ENCODE assay signal across 8 mouse cellular contexts in genomic region chr10:81346453-81347067, GRCm38 (mm10). TPM values are rescaled to one million over a fixed set of nuclear protein-coding genes. Genes with fewer than 3 reads are reported as not detected.
DNase-seq lines count a peak whose midpoint lies in the region; ATAC-seq and TF ChIP-seq lines count a peak whose summit lies in the region.

No protein-coding gene starts in this region.

- H3K4me3 ChIP-seq in G1E (ENCODE audit: low read depth, low read length), result peak overlapping the region; percentile 41; the same call in 1 of the 2 replicates
- H3K4me3 ChIP-seq in embryonic facial prominence, embryonic 12.5 days, result peak overlapping the region; percentile 20
- peak overlapping the region; percentile 32 for H3K4me3 ChIP-seq in hindbrain, postnatal 0 days (ENCODE audit: low read length)
- peak overlapping the region; percentile 35 for H3K4me3 ChIP-seq in liver, embryonic 11.5 days (ENCODE audit: low read depth, low read length)
- peak overlapping the region; percentile 33 for H3K4me3 ChIP-seq in midbrain, postnatal 0 days (ENCODE audit: low read depth, low read length)
- H3K4me3 ChIP-seq in stomach, embryonic 15.5 days (replicated peaks), result peak overlapping the region; percentile 35

- H3K4me2 ChIP-seq in embryonic facial prominence, embryonic 12.5 days (replicated peaks), result peak overlapping the region; percentile 52
- H3K4me2 ChIP-seq in hindbrain, postnatal 0 days (ENCODE audit: low read depth, low read length), result peak overlapping the region; percentile 50
- peak overlapping the region; percentile 69 for H3K4me2 ChIP-seq in liver, embryonic 11.5 days
- peak overlapping the region; percentile 60 for H3K4me2 ChIP-seq in midbrain, postnatal 0 days (ENCODE audit: low read depth, low read length, poor library complexity, severe bottlenecking)
- H3K4me2 ChIP-seq in stomach, embryonic 15.5 days, result peak overlapping the region; percentile 70

- WGBS in embryonic facial prominence, embryonic 12.5 days, result 9% methylated on average over 55 of the region's 55 CpGs
- 12% methylated on average over 54 of the region's 55 CpGs for WGBS in hindbrain, postnatal 0 days
- 9% methylated on average over 55 of the region's 55 CpGs for WGBS in liver, embryonic 11.5 days
- WGBS in midbrain, postnatal 0 days, result 12% methylated on average over 52 of the region's 55 CpGs
- 14% methylated on average over 55 of the region's 55 CpGs for WGBS in stomach, embryonic 15.5 days

- DNase-seq in B cell, adult 2 months, result peak; percentile 73 to 74
- no peak for DNase-seq in G1E (ENCODE audit: low spot score)
- peak; percentile 84 for DNase-seq in hindbrain, postnatal 0 days (ENCODE audit: low spot score)
- peak; percentile 80 for DNase-seq in liver, embryonic 11.5 days (ENCODE audit: low spot score)
- DNase-seq in midbrain, postnatal 0 days (ENCODE audit: low spot score), result peak; percentile 85
- DNase-seq in cerebellum, adult 18-20 months, result no peak

- peaks cover 40% of the 10 kb centered on the region for H3K36me3 ChIP-seq in G1E (replicated peaks)
- H3K36me3 ChIP-seq in embryonic facial prominence, embryonic 12.5 days, result peaks cover 22% of the 10 kb centered on the region
- no peaks in the 10 kb centered on the region for H3K36me3 ChIP-seq in hindbrain, postnatal 0 days (ENCODE audit: insufficient read depth, low read length)
- peaks cover 4% of the 10 kb centered on the region; the same call in 1 of the 2 replicates for H3K36me3 ChIP-seq in liver, embryonic 11.5 days (ENCODE audit: control insufficient read depth, insufficient read depth, low read length)
- H3K36me3 ChIP-seq in midbrain, postnatal 0 days (ENCODE audit: insufficient read depth, low read length), result no peaks in the 10 kb centered on the region
- peaks cover 16% of the 10 kb centered on the region for H3K36me3 ChIP-seq in stomach, embryonic 15.5 days

- H3K9me3 ChIP-seq in G1E (replicated peaks), result peaks cover 8% of the 10 kb centered on the region; the same call in 1 of the 2 replicates
- no peaks in the 10 kb centered on the region for H3K9me3 ChIP-seq in embryonic facial prominence, embryonic 12.5 days
- no peaks in the 10 kb centered on the region for H3K9me3 ChIP-seq in hindbrain, postnatal 0 days (ENCODE audit: low read length)
- H3K9me3 ChIP-seq in liver, embryonic 11.5 days (ENCODE audit: control insufficient read depth, low read length), result no peaks in the 10 kb centered on the region
- no peaks in the 10 kb centered on the region for H3K9me3 ChIP-seq in midbrain, postnatal 0 days (ENCODE audit: low read length)
- no peaks in the 10 kb centered on the region for H3K9me3 ChIP-seq in stomach, embryonic 15.5 days

- peak overlapping the region; percentile 28; the same call in 1 of the 2 replicates for H3K9ac ChIP-seq in embryonic facial prominence, embryonic 12.5 days
- peak overlapping the region; percentile 13; the same call in 1 of the 2 replicates for H3K9ac ChIP-seq in hindbrain, postnatal 0 days (replicated peaks; ENCODE audit: low read length)
- peak overlapping the region; percentile 7 for H3K9ac ChIP-seq in liver, embryonic 11.5 days (ENCODE audit: low read depth, low read length)
- 0 out of 2 replicates have a peak overlapping the region, but pooled peaks have one; percentile 42 for H3K9ac ChIP-seq in midbrain, postnatal 0 days (replicated peaks; ENCODE audit: low read length, poor library complexity, severe bottlenecking)
- H3K9ac ChIP-seq in stomach, embryonic 15.5 days, result peak overlapping the region; percentile 19; the same call in 1 of the 2 replicates

- ATAC-seq in G1E (ENCODE audit: extremely low read depth, insufficient number of reproducible peaks, low FRiP score, poor library complexity, severe bottlenecking), result no peak
- no peak for ATAC-seq in embryonic facial prominence, embryonic 12.5 days (ENCODE audit: insufficient number of reproducible peaks, insufficient read depth, low FRiP score, low TSS enrichment)
- ATAC-seq in hindbrain, postnatal 0 days, result peak; percentile 21; the same call in 1 of the 2 replicates
- ATAC-seq in liver, embryonic 11.5 days (replicated peaks; ENCODE audit: low FRiP score), result peak; percentile 8; the same call in 1 of the 2 replicates
- 0 out of 2 replicates have a peak, but pooled peaks have one; percentile 22 for ATAC-seq in midbrain, postnatal 0 days (ENCODE audit: low FRiP score)
- ATAC-seq in stomach, embryonic 15.5 days (ENCODE audit: insufficient read depth, low FRiP score, low read depth), result peak; percentile 5; the same call in 1 of the 2 replicates

- TF ChIP-seq CTCF in G1E (IDR thresholded peaks at IDR 0.05; ENCODE audit: low read depth, low read length), result no peak
- peak; percentile 65 for TF ChIP-seq CTCF in hindbrain, postnatal 0 days (IDR thresholded peaks at IDR 0.05; ENCODE audit: low read depth)
- peak; percentile 63 for TF ChIP-seq CTCF in midbrain, postnatal 0 days (IDR thresholded peaks at IDR 0.05)

- H3K27me3 ChIP-seq in G1E (ENCODE audit: insufficient read depth, low read length), result peaks cover 18% of the 10 kb centered on the region
- peaks cover 54% of the 10 kb centered on the region for H3K27me3 ChIP-seq in embryonic facial prominence, embryonic 12.5 days
- H3K27me3 ChIP-seq in hindbrain, postnatal 0 days (ENCODE audit: insufficient read depth, low read length), result peaks cover 31% of the 10 kb centered on the region; the same call in 1 of the 2 replicates
- peaks cover 27% of the 10 kb centered on the region for H3K27me3 ChIP-seq in liver, embryonic 11.5 days (replicated peaks; ENCODE audit: control insufficient read depth, insufficient read depth, low read length)
- H3K27me3 ChIP-seq in midbrain, postnatal 0 days (ENCODE audit: insufficient read depth, low read length), result peaks cover 28% of the 10 kb centered on the region
- H3K27me3 ChIP-seq in stomach, embryonic 15.5 days (replicated peaks), result peaks cover 21% of the 10 kb centered on the region

- H3K27ac ChIP-seq in embryonic facial prominence, embryonic 12.5 days, result no peak overlapping the region
- H3K27ac ChIP-seq in hindbrain, postnatal 0 days, result peak overlapping the region; percentile 20; the same call in 1 of the 2 replicates
- no peak overlapping the region for H3K27ac ChIP-seq in liver, embryonic 11.5 days (ENCODE audit: low read depth, low read length)
- H3K27ac ChIP-seq in midbrain, postnatal 0 days (ENCODE audit: low read depth, low read length), result no peak overlapping the region
- H3K27ac ChIP-seq in stomach, embryonic 15.5 days, result peak overlapping the region; percentile 67; the same call in 1 of the 2 replicates

- H3K4me1 ChIP-seq in G1E (ENCODE audit: insufficient read depth, low read depth, low read length), result peaks cover 50% of the 10 kb centered on the region
- peaks cover 27% of the 10 kb centered on the region for H3K4me1 ChIP-seq in embryonic facial prominence, embryonic 12.5 days
- H3K4me1 ChIP-seq in hindbrain, postnatal 0 days (ENCODE audit: insufficient read depth, low read length), result peaks cover 9% of the 10 kb centered on the region
- H3K4me1 ChIP-seq in liver, embryonic 11.5 days (replicated peaks; ENCODE audit: control insufficient read depth, insufficient read depth, low read length), result peaks cover 43% of the 10 kb centered on the region
- H3K4me1 ChIP-seq in midbrain, postnatal 0 days (ENCODE audit: insufficient read depth, low read length), result peaks cover 4% of the 10 kb centered on the region; the same call in 1 of the 2 replicates
- peaks cover 38% of the 10 kb centered on the region for H3K4me1 ChIP-seq in stomach, embryonic 15.5 days

RNA-seq across cellular contexts. Expression of gene Gipc3, which starts 3.5 kb away (rescaled TPM):
- not detected in 2 replicates for total RNA-seq in G1E (2014; fragmentation: Nextera tagmentation)
- 0.11 TPM in 1 of 2 replicates, not detected in the other for total RNA-seq in G1E (2017)
- not detected in 2 replicates for polyA plus RNA-seq in G1E (2012)
- not detected in 2 replicates for polyA plus RNA-seq in embryonic facial prominence, embryonic 12.5 days (2016; fragmentation: Nextera tagmentation; extraction: Ambion mirVana)
- 0.16 TPM in 1 of 2 replicates, not detected in the other for total RNA-seq in hindbrain, postnatal 0 days (2014; rRNA removed)
- not detected in 2 replicates for polyA plus RNA-seq in hindbrain, postnatal 0 days (2015; fragmentation: Nextera tagmentation; extraction: Ambion mirVana)
- not detected in 2 replicates for polyA plus RNA-seq in liver, embryonic 11.5 days (2014; fragmentation: Nextera tagmentation; extraction: Ambion mirVana)
- total RNA-seq in midbrain, postnatal 0 days (2014; rRNA removed), result 0.09 and 0.16 TPM in 2 replicates
- not detected in 2 replicates for polyA plus RNA-seq in midbrain, postnatal 0 days (2015; fragmentation: Nextera tagmentation; extraction: Ambion mirVana)
- polyA plus RNA-seq in stomach, embryonic 15.5 days (2015; fragmentation: Nextera tagmentation; extraction: Ambion mirVana), result 0.04 and 0.12 TPM in 2 replicates

RNA-seq across cellular contexts. Expression of gene Hmg20b, which starts 3.7 kb away (rescaled TPM):
- 36.7 and 39.2 TPM in 2 replicates for total RNA-seq in G1E (2014; fragmentation: Nextera tagmentation)
- total RNA-seq in G1E (2017), result 12.0 and 21.9 TPM in 2 replicates
- polyA plus RNA-seq in G1E (2012), result 142 and 193 TPM in 2 replicates
- 130 and 132 TPM in 2 replicates for polyA plus RNA-seq in embryonic facial prominence, embryonic 12.5 days (2016; fragmentation: Nextera tagmentation; extraction: Ambion mirVana)
- total RNA-seq in hindbrain, postnatal 0 days (2014; rRNA removed), result 20.8 and 28.5 TPM in 2 replicates
- 36.8 and 41.1 TPM in 2 replicates for polyA plus RNA-seq in hindbrain, postnatal 0 days (2015; fragmentation: Nextera tagmentation; extraction: Ambion mirVana)
- polyA plus RNA-seq in liver, embryonic 11.5 days (2014; fragmentation: Nextera tagmentation; extraction: Ambion mirVana), result 68.6 and 69.2 TPM in 2 replicates
- 9.6 and 12.6 TPM in 2 replicates for total RNA-seq in midbrain, postnatal 0 days (2014; rRNA removed)
- polyA plus RNA-seq in midbrain, postnatal 0 days (2015; fragmentation: Nextera tagmentation; extraction: Ambion mirVana), result 23.4 and 24.5 TPM in 2 replicates
- polyA plus RNA-seq in stomach, embryonic 15.5 days (2015; fragmentation: Nextera tagmentation; extraction: Ambion mirVana), result 78.8 and 79.1 TPM in 2 replicates

RNA-seq across cellular contexts. Expression of gene Mfsd12, which starts 10.7 kb away (rescaled TPM):
- total RNA-seq in G1E (2014; fragmentation: Nextera tagmentation) (14.3 and 14.4 TPM in 2 replicates), G1E (2017) (13.1 and 14.6 TPM in 2 replicates)
- polyA plus RNA-seq in G1E (2012), result 46.7 and 48.2 TPM in 2 replicates
- 13.9 and 14.5 TPM in 2 replicates for polyA plus RNA-seq in embryonic facial prominence, embryonic 12.5 days (2016; fragmentation: Nextera tagmentation; extraction: Ambion mirVana)
- total RNA-seq in hindbrain, postnatal 0 days (2014; rRNA removed), result 34.4 and 38.1 TPM in 2 replicates
- 13.6 TPM in 2 replicates for polyA plus RNA-seq in hindbrain, postnatal 0 days (2015; fragmentation: Nextera tagmentation; extraction: Ambion mirVana)
- 11.2 TPM in 2 replicates for polyA plus RNA-seq in liver, embryonic 11.5 days (2014; fragmentation: Nextera tagmentation; extraction: Ambion mirVana)
- 31.9 and 40.6 TPM in 2 replicates for total RNA-seq in midbrain, postnatal 0 days (2014; rRNA removed)
- polyA plus RNA-seq in midbrain, postnatal 0 days (2015; fragmentation: Nextera tagmentation; extraction: Ambion mirVana), result 13.6 and 15.4 TPM in 2 replicates
- 12.8 and 13.6 TPM in 2 replicates for polyA plus RNA-seq in stomach, embryonic 15.5 days (2015; fragmentation: Nextera tagmentation; extraction: Ambion mirVana)

RNA-seq across cellular contexts. Expression of gene Tbxa2r, which starts 18.0 kb away (rescaled TPM):
- total RNA-seq in G1E (2014; fragmentation: Nextera tagmentation) (not detected in 2 replicates), G1E (2017) (0.06 TPM in 1 of 2 replicates, not detected in the other)
- 0.06 TPM in 1 of 2 replicates, not detected in the other for polyA plus RNA-seq in G1E (2012)
- polyA plus RNA-seq in embryonic facial prominence, embryonic 12.5 days (2016; fragmentation: Nextera tagmentation; extraction: Ambion mirVana), result 2.8 and 3.1 TPM in 2 replicates
- total RNA-seq in hindbrain, postnatal 0 days (2014; rRNA removed), result 2.6 TPM in 2 replicates
- 4.0 and 4.3 TPM in 2 replicates for polyA plus RNA-seq in hindbrain, postnatal 0 days (2015; fragmentation: Nextera tagmentation; extraction: Ambion mirVana)
- polyA plus RNA-seq in liver, embryonic 11.5 days (2014; fragmentation: Nextera tagmentation; extraction: Ambion mirVana), result 7.8 and 7.9 TPM in 2 replicates
- 4.3 and 7.0 TPM in 2 replicates for total RNA-seq in midbrain, postnatal 0 days (2014; rRNA removed)
- 3.8 and 4.7 TPM in 2 replicates for polyA plus RNA-seq in midbrain, postnatal 0 days (2015; fragmentation: Nextera tagmentation; extraction: Ambion mirVana)
- 23.5 and 25.3 TPM in 2 replicates for polyA plus RNA-seq in stomach, embryonic 15.5 days (2015; fragmentation: Nextera tagmentation; extraction: Ambion mirVana)

RNA-seq across cellular contexts. Expression of gene 4930404N11Rik, which starts 19.1 kb away (rescaled TPM):
- total RNA-seq in G1E (2014; fragmentation: Nextera tagmentation), result 2.0 TPM in 1 of 2 replicates, not detected in the other
- 0.17 and 1.2 TPM in 2 replicates for total RNA-seq in G1E (2017)
- 0.52 and 0.65 TPM in 2 replicates for polyA plus RNA-seq in G1E (2012)
- 0.73 and 0.82 TPM in 2 replicates for polyA plus RNA-seq in embryonic facial prominence, embryonic 12.5 days (2016; fragmentation: Nextera tagmentation; extraction: Ambion mirVana)
- total RNA-seq in hindbrain, postnatal 0 days (2014; rRNA removed), result not detected in 2 replicates
- polyA plus RNA-seq in hindbrain, postnatal 0 days (2015; fragmentation: Nextera tagmentation; extraction: Ambion mirVana), result 0.25 and 0.99 TPM in 2 replicates
- polyA plus RNA-seq in liver, embryonic 11.5 days (2014; fragmentation: Nextera tagmentation; extraction: Ambion mirVana), result 0.64 and 0.68 TPM in 2 replicates
- total RNA-seq in midbrain, postnatal 0 days (2014; rRNA removed), result 1.4 TPM in 1 of 2 replicates, not detected in the other
- 0.47 and 0.54 TPM in 2 replicates for polyA plus RNA-seq in midbrain, postnatal 0 days (2015; fragmentation: Nextera tagmentation; extraction: Ambion mirVana)
- polyA plus RNA-seq in stomach, embryonic 15.5 days (2015; fragmentation: Nextera tagmentation; extraction: Ambion mirVana), result 1.2 and 1.5 TPM in 2 replicates

Comparison
In these comparisons a context has a peak if more than half of its experiments do, and no peak if none do; other contexts are left out.
1. DNase-seq: peak in B cell, adult 2 months (2 of 2), hindbrain, postnatal 0 days (single experiment), liver, embryonic 11.5 days (single experiment) and midbrain, postnatal 0 days (single experiment); none in G1E (single experiment) and cerebellum, adult 18-20 months (0 of 2).
2. ATAC-seq: peak in hindbrain, postnatal 0 days (single experiment), liver, embryonic 11.5 days (single experiment), midbrain, postnatal 0 days (single experiment) and stomach, embryonic 15.5 days (single experiment); none in G1E (single experiment) and embryonic facial prominence, embryonic 12.5 days (single experiment).
3. H3K27ac ChIP-seq: peak in hindbrain, postnatal 0 days (single experiment) and stomach, embryonic 15.5 days (single experiment); none in embryonic facial prominence, embryonic 12.5 days (single experiment), liver, embryonic 11.5 days (single experiment) and midbrain, postnatal 0 days (single experiment).
4. Peak in every context shown above with its lines, with median percentiles within 50 percentile points of each other: H3K4me3 ChIP-seq, H3K4me2 ChIP-seq and H3K9ac ChIP-seq.